Mouse (Mus musculus): ENCODE results near the gene Fam186a.

Gene Fam186a

DNA sequence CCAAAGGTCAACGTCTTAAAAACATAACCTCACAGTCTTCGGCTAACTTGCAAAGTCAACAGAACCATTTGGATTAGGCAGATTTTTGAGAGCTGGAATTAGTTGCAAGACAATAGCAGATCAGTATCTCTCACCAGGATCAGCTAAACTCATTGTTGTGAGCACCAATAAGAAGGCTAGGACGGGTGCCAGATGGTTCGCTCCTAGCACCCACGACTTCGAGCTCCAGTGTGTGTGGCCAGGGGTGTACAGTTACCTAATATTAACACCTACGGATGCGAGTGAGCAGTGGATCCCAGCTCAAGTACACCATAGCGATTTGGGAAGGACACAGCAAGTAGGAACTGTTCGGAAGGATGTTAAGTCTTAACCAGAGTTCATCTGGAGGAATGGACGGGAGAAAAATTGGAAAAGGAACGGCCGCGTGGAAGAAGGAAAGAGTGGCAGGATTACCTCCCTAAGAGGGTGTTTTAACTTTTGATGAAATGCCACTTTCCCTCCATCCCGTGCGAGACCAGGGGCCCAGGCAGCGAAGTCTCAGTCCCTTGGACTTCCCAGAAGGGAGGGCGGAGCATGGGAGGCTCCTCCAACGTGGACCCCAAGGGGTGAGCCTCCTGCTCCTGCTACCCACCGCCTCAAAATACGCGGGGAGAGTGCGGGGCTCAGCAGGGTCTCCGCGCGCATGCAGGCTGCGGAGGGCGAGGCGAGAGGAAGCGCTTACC is 92.1 kb downstream of the Fam186a start:
- no peak for DNase-seq (ENCODE audit: low spot score in 2 of 2)

- no peak for DNase-seq (ENCODE audit: low spot score in 2 of 2)
Measured at GRCm38 (mm10) chr15:99872543-99872942, 94.3 kb downstream of the Fam186a start.
